Mouse (Mus musculus): ENCODE measurements around the gene Lce1d. TPM values are rescaled to one million over a fixed set of nuclear protein-coding genes. Genes with fewer than 3 reads are reported as not detected.

Gene Lce1d
- total RNA-seq (2017) = not detected in 2 replicates

GRCm38 (mm10) chr3:92687110-92687509, at the start of gene Lce1d:
Lce1d (minus strand) TSS chr3:92687210.
- ATAC-seq (ENCODE audit: extremely low read depth, insufficient number of reproducible peaks, low FRiP score, poor library complexity, severe bottlenecking) = no peak

GRCm38 (mm10) chr3:92722631-92723030, 35.6 kb upstream of the Lce1d start:
- no peak for ATAC-seq (ENCODE audit: extremely low read depth, insufficient number of reproducible peaks, low FRiP score, poor library complexity, severe bottlenecking)

- no peak for ATAC-seq (ENCODE audit: extremely low read depth, insufficient number of reproducible peaks, low FRiP score, poor library complexity, severe bottlenecking)
Measured at GRCm38 (mm10) chr3:92720250-92720649, 33.2 kb upstream of the Lce1d start, which contains the start of gene Lce1f. Lce1f (minus strand) TSS chr3:92720350.

- ATAC-seq (ENCODE audit: extremely low read depth, insufficient number of reproducible peaks, low FRiP score, poor library complexity, severe bottlenecking) = no peak
Measured at GRCm38 (mm10) chr3:92715122-92715521, 28.1 kb upstream of the Lce1d start.

- no peak for ATAC-seq (ENCODE audit: extremely low read depth, insufficient number of reproducible peaks, low FRiP score, poor library complexity, severe bottlenecking)
Measured at GRCm38 (mm10) chr3:92708974-92709373, 22.0 kb upstream of the Lce1d start, which contains the start of gene Lce1e. Lce1e (minus strand) TSS chr3:92709074.

- ATAC-seq (ENCODE audit: extremely low read depth, insufficient number of reproducible peaks, low FRiP score, poor library complexity, severe bottlenecking) = no peak
Measured at GRCm38 (mm10) chr3:92694613-92695012, 7.6 kb upstream of the Lce1d start.

GRCm38 (mm10) chr3:92691688-92692087, 4.7 kb upstream of the Lce1d start:
- ATAC-seq (ENCODE audit: extremely low read depth, insufficient number of reproducible peaks, low FRiP score, poor library complexity, severe bottlenecking) = no peak

- ATAC-seq (ENCODE audit: extremely low read depth, insufficient number of reproducible peaks, low FRiP score, poor library complexity, severe bottlenecking) = peak; percentile 48; the same call in 1 of the 2 replicates
Measured at GRCm38 (mm10) chr3:92689154-92689553, 2.1 kb upstream of the Lce1d start.

GRCm38 (mm10) chr3:92678947-92679346, 8.1 kb downstream of the Lce1d start, which contains the start of gene Lce1c:
Lce1c (plus strand) TSS chr3:92679247.
- no peak for ATAC-seq (ENCODE audit: extremely low read depth, insufficient number of reproducible peaks, low FRiP score, poor library complexity, severe bottlenecking)

- no peak for ATAC-seq (ENCODE audit: extremely low read depth, insufficient number of reproducible peaks, low FRiP score, poor library complexity, severe bottlenecking)
Measured at GRCm38 (mm10) chr3:92670215-92670614, 16.8 kb downstream of the Lce1d start, which contains the start of gene Lce1a2. Lce1a2 (minus strand) TSS chr3:92670315.

- ATAC-seq (ENCODE audit: extremely low read depth, insufficient number of reproducible peaks, low FRiP score, poor library complexity, severe bottlenecking) = no peak
Measured at GRCm38 (mm10) chr3:92656826-92657225, 30.2 kb downstream of the Lce1d start, which contains the start of gene Lce1b. Lce1b (minus strand) TSS chr3:92656926.

- ATAC-seq (ENCODE audit: extremely low read depth, insufficient number of reproducible peaks, low FRiP score, poor library complexity, severe bottlenecking) = no peak
Measured at GRCm38 (mm10) chr3:92648207-92648606, 38.8 kb downstream of the Lce1d start, which contains the start of gene Lce1a1. Lce1a1 (minus strand) TSS chr3:92648307.

- ATAC-seq (ENCODE audit: extremely low read depth, insufficient number of reproducible peaks, low FRiP score, poor library complexity, severe bottlenecking) = no peak
Measured at GRCm38 (mm10) chr3:92639854-92640253, 47.2 kb downstream of the Lce1d start.

- no peak for ATAC-seq (ENCODE audit: extremely low read depth, insufficient number of reproducible peaks, low FRiP score, poor library complexity, severe bottlenecking)
Measured at GRCm38 (mm10) chr3:92638653-92638991, 48.4 kb downstream of the Lce1d start.

GRCm38 (mm10) chr3:92637745-92638652, 49.0 kb downstream of the Lce1d start:
- ATAC-seq (ENCODE audit: extremely low read depth, insufficient number of reproducible peaks, low FRiP score, poor library complexity, severe bottlenecking) = no peak

Other genes starting within 250 kb of the Lce1d start
- not detected in 2 replicates for gene Sprr1b, start 248.4 kb downstream of the Lce1d start, total RNA-seq (2017)
- gene Sprr3, start 228.5 kb downstream of the Lce1d start, total RNA-seq (2017) = not detected in 2 replicates
- gene Sprr1a, start 201.3 kb downstream of the Lce1d start, total RNA-seq (2017) = not detected in 2 replicates
- gene Sprr4, start 186.7 kb downstream of the Lce1d start, total RNA-seq (2017) = not detected in 2 replicates
- 0.98 TPM in 1 of 2 replicates, not detected in the other for gene 2310046K23Rik, start 152.7 kb downstream of the Lce1d start, total RNA-seq (2017)
- not detected in 2 replicates for gene Ivl, start 113.5 kb downstream of the Lce1d start, total RNA-seq (2017)
- gene Smcp, start 98.2 kb downstream of the Lce1d start, total RNA-seq (2017) = not detected in 2 replicates
- gene 2210017I01Rik, start 79.7 kb downstream of the Lce1d start, total RNA-seq (2017) = not detected in 2 replicates
- gene Lce6a, start 65.5 kb downstream of the Lce1d start, total RNA-seq (2017) = not detected in 2 replicates
- gene Lce1a1, start 38.9 kb downstream of the Lce1d start, total RNA-seq (2017) = not detected in 2 replicates
- not detected in 2 replicates for gene Lce1b, start 30.3 kb downstream of the Lce1d start, total RNA-seq (2017)
- gene Lce1a2, start 16.9 kb downstream of the Lce1d start, total RNA-seq (2017) = not detected in 2 replicates
- gene Lce1c, start 8.0 kb downstream of the Lce1d start, total RNA-seq (2017) = not detected in 2 replicates
- gene Lce1e, start 21.9 kb upstream of the Lce1d start, total RNA-seq (2017) = not detected in 2 replicates
- not detected in 2 replicates for gene Lce1f, start 33.1 kb upstream of the Lce1d start, total RNA-seq (2017)
- gene Gm38119, start 51.9 kb upstream of the Lce1d start, total RNA-seq (2017) = not detected in 2 replicates
- gene Lce1g, start 65.1 kb upstream of the Lce1d start, total RNA-seq (2017) = not detected in 2 replicates
- not detected in 2 replicates for gene Lce1h, start 77.9 kb upstream of the Lce1d start, total RNA-seq (2017)
- not detected in 2 replicates for gene Lce1i, start 91.7 kb upstream of the Lce1d start, total RNA-seq (2017)
- not detected in 2 replicates for gene Lce1j, start 103.3 kb upstream of the Lce1d start, total RNA-seq (2017)
- not detected in 2 replicates for gene Lce1k, start 120.7 kb upstream of the Lce1d start, total RNA-seq (2017)
- not detected in 2 replicates for gene Kprp, start 140.0 kb upstream of the Lce1d start, total RNA-seq (2017)
- not detected in 2 replicates for gene Lce1l, start 164.1 kb upstream of the Lce1d start, total RNA-seq (2017)
- gene 2310050C09Rik, start 183.0 kb upstream of the Lce1d start, total RNA-seq (2017) = not detected in 2 replicates
- gene Lce3a, start 239.0 kb upstream of the Lce1d start, total RNA-seq (2017) = not detected in 2 replicates
- gene Lce3b, start 245.8 kb upstream of the Lce1d start, total RNA-seq (2017) = not detected in 2 replicates